Mouse (Mus musculus) gastrocnemius, adult 8-10 months (tissue): ENCODE measurements around the gene Gm6899. TPM values are rescaled to one million over a fixed set of nuclear protein-coding genes. Genes with fewer than 3 reads are reported as not detected.

ENCODE experiments used
- DNase-seq, 2 experiments: peaks; one replicate each; pipeline ENCODE4 v3.0.0; 2022; ENCODE audit warnings: low spot score in 2 of 2
- total RNA-seq, 4 experiments: library from RNA; stranded (reverse); gene quantifications; 2 replicates each; pipeline ENCODE4 v1.2.4; 2022

Gm6899 gene
- total RNA-seq, 4 experiments from 2014 or later, result not detected

GRCm38 (mm10) chr11:26642141-26642540 is 49.1 kb downstream of the Gm6899 start:
- no peak for DNase-seq

Other genes with a start within 250 kb of the Gm6899 start
- gene Fancl, start 207.1 kb upstream of the Gm6899 start, total RNA-seq, result 1 to 10 TPM; 3.9 to 6.5 (median 4.5) TPM
- 1 to 10 TPM; 3.6 to 7.0 (median 6.4) TPM for gene Vrk2, start 758 bp downstream of the Gm6899 start, total RNA-seq